ENCODE assay signal across 22 mouse cellular contexts in genomic region chrX:7847845-7848244, GRCm38 (mm10). TPM values are rescaled to one million over a fixed set of nuclear protein-coding genes. Genes with fewer than 3 reads are reported as not detected.
DNase-seq lines count a peak whose midpoint lies in the region; ATAC-seq and TF ChIP-seq lines count a peak whose summit lies in the region.
"Had no signal": no experiment of that assay in that cellular context is flagged by ENCODE, and none has a peak within 500 bp of the region (broad histone marks: within the 10 kb centered on the region; RNA-seq: fewer than 3 reads in every experiment).

No protein-coding gene starts in this region.

- no peaks in the 10 kb centered on the region for H3K9me3 ChIP-seq in intestine, postnatal 0 days (ENCODE audit: control insufficient read depth)
- H3K9me3 ChIP-seq: heart, embryonic 12.5 days; limb, embryonic 10.5 days; neural tube, embryonic 12.5 days had no signal

- 78% methylated on average over 2 of the region's 2 CpGs for WGBS in intestine, postnatal 0 days

- no peaks in the 10 kb centered on the region for H3K4me1 ChIP-seq in intestine, postnatal 0 days (replicated peaks; ENCODE audit: control insufficient read depth, insufficient read depth, low read length)

- no peak for ATAC-seq in intestine, postnatal 0 days
- ATAC-seq: liver, postnatal 0 days had no signal

- TF ChIP-seq CTCF in intestine, postnatal 0 days (IDR thresholded peaks at IDR 0.05; ENCODE audit: low read depth): no peak

- no peak overlapping the region for H3K4me2 ChIP-seq in intestine, postnatal 0 days (replicated peaks; ENCODE audit: low read depth)
- H3K4me2 ChIP-seq: heart, embryonic 12.5 days; neural tube, embryonic 12.5 days had no signal

- peak; percentile 12 to 16 for DNase-seq in frontal cortex, postnatal 36 days (ENCODE audit: low spot score in 2 of 2)
- no peak for DNase-seq in frontal cortex, postnatal 25 days (ENCODE audit: low spot score in 2 of 2)
- DNase-seq in left cerebral cortex, postnatal 4 days: peak; percentile 25
- no peak for DNase-seq in left cerebral cortex, adult 11 months (ENCODE audit: low spot score)
- peak; percentile 43 to 49 for DNase-seq in right cerebral cortex, postnatal 10 days (ENCODE audit: low spot score in 2 of 2)
- no peak for DNase-seq in right cerebral cortex, postnatal 4 days
- DNase-seq in layer of hippocampus, postnatal 36 days: peak; percentile 5 to 6
- DNase-seq: adrenal gland, adult 2 months; cerebellum, postnatal 25 days; embryo, embryonic 11 days; heart, postnatal 14 days; kidney, postnatal 36 days; liver, postnatal 0 days; lung, postnatal 14 days; thymus, adult 2 months had no signal

- H3K9ac ChIP-seq in intestine, postnatal 0 days (ENCODE audit: low read depth, low read length): no peak overlapping the region
- H3K9ac ChIP-seq: heart, embryonic 12.5 days; liver, postnatal 0 days; neural tube, embryonic 12.5 days had no signal

- H3K27ac ChIP-seq in intestine, postnatal 0 days (ENCODE audit: low read depth, low read length): no peak overlapping the region
- H3K27ac ChIP-seq: left cerebral cortex, adult 2 months; limb, embryonic 10.5 days; neural tube, embryonic 12.5 days had no signal

- no peak overlapping the region for H3K4me3 ChIP-seq in intestine, postnatal 0 days (ENCODE audit: low read depth, low read length)
- H3K4me3 ChIP-seq: heart, embryonic 12.5 days; left cerebral cortex, adult 2 months; limb, embryonic 10.5 days; neural tube, embryonic 12.5 days had no signal

- intact Hi-C loops in left cerebral cortex, postnatal 4 days (cut with DNase I): no loop called here

- H3K36me3 ChIP-seq in intestine, postnatal 0 days (ENCODE audit: control insufficient read depth, insufficient read depth): no peaks in the 10 kb centered on the region
- H3K36me3 ChIP-seq: neural tube, embryonic 12.5 days had no signal

- no peaks in the 10 kb centered on the region for H3K27me3 ChIP-seq in intestine, postnatal 0 days (replicated peaks; ENCODE audit: control insufficient read depth, insufficient read depth, low read length)
- H3K27me3 ChIP-seq: heart, embryonic 12.5 days; neural tube, embryonic 12.5 days had no signal

RNA-seq across cellular contexts. Expression of gene Otud5, which starts 6.7 kb away (rescaled TPM):
- total RNA-seq in left cerebral cortex, postnatal 4 days (2021): 10 to 100 TPM; 63.8 to 69.8 TPM
- 10 to 100 TPM; 79.8 to 82.6 TPM for total RNA-seq in layer of hippocampus, postnatal 36 days (2021)
- polyA plus RNA-seq in intestine, postnatal 0 days (2015; fragmentation: Nextera tagmentation; extraction: Ambion mirVana): 21.0 and 22.8 TPM in 2 replicates

RNA-seq across cellular contexts. Expression of gene Kcnd1, which starts 25.8 kb away (rescaled TPM):
- total RNA-seq in left cerebral cortex, postnatal 4 days (2021): 10 to 100 TPM; 10.9 to 12.9 TPM
- 10 to 100 TPM in 1 of 2 experiments, 1 to 10 TPM in 1; 7.3 to 10.3 TPM for total RNA-seq in layer of hippocampus, postnatal 36 days (2021)
- 0.60 and 0.68 TPM in 2 replicates for polyA plus RNA-seq in intestine, postnatal 0 days (2015; fragmentation: Nextera tagmentation; extraction: Ambion mirVana)
- total RNA-seq: liver, adult 2 months; monocyte, adult 5-6 weeks had no signal

RNA-seq across cellular contexts. Expression of gene Pim2, which starts 30.2 kb away (rescaled TPM):
- total RNA-seq in left cerebral cortex, postnatal 4 days (2021): 10 to 100 TPM; 25.4 to 27.2 TPM
- total RNA-seq in layer of hippocampus, postnatal 36 days (2021): 10 to 100 TPM; 57.8 to 58.6 TPM
- polyA plus RNA-seq in intestine, postnatal 0 days (2015; fragmentation: Nextera tagmentation; extraction: Ambion mirVana): 9.2 and 10.2 TPM in 2 replicates

RNA-seq across cellular contexts. Expression of gene Slc35a2, which starts 36.0 kb away (rescaled TPM):
- 10 to 100 TPM; 40.5 to 41.7 TPM for total RNA-seq in left cerebral cortex, postnatal 4 days (2021)
- total RNA-seq in layer of hippocampus, postnatal 36 days (2021): 10 to 100 TPM; 39.9 to 40.9 TPM
- 24.3 and 27.0 TPM in 2 replicates for polyA plus RNA-seq in intestine, postnatal 0 days (2015; fragmentation: Nextera tagmentation; extraction: Ambion mirVana)

RNA-seq across cellular contexts. Expression of gene Pqbp1, which starts 51.2 kb away (rescaled TPM):
- 10 to 100 TPM; 92.7 to 98.2 TPM for total RNA-seq in left cerebral cortex, postnatal 4 days (2021)
- 10 to 100 TPM; 82.7 to 83.6 TPM for total RNA-seq in layer of hippocampus, postnatal 36 days (2021)
- polyA plus RNA-seq in intestine, postnatal 0 days (2015; fragmentation: Nextera tagmentation; extraction: Ambion mirVana): 63.1 and 64.3 TPM in 2 replicates

Comparison
In these comparisons a context has a peak if more than half of its experiments do, and no peak if none do; other contexts are left out.
1. DNase-seq: peak in frontal cortex, postnatal 36 days (2 of 2), left cerebral cortex, postnatal 4 days (single experiment), right cerebral cortex, postnatal 10 days (2 of 2) and layer of hippocampus, postnatal 36 days (2 of 2); none in frontal cortex, postnatal 25 days (0 of 2), left cerebral cortex, adult 11 months (single experiment) and right cerebral cortex, postnatal 4 days (single experiment).